Mouse (Mus musculus): Measurements from ENCODE around the gene Lpo. TPM values are rescaled to one million over a fixed set of nuclear protein-coding genes. Genes with fewer than 3 reads are reported as not detected.

Lpo gene
- total and polyA plus RNA-seq, 2 experiments from 2014 or later, result 0.19 TPM; not detected in 1

GRCm38 (mm10) chr11:87778915-87779314, 49.2 kb downstream of the Lpo start:
- H3K4me1 ChIP-seq (ENCODE audit: control insufficient read depth, insufficient read depth), result peaks cover 6% of the 10 kb centered on the region; the same call in 1 of the 2 replicates
- H3K36me3 ChIP-seq (replicated peaks; ENCODE audit: control insufficient read depth, insufficient read depth, low read length), result no peaks in the 10 kb centered on the region
- no peak for DNase-seq (ENCODE audit: low spot score)
- no peaks in the 10 kb centered on the region for H3K9me3 ChIP-seq (replicated peaks; ENCODE audit: control insufficient read depth, low read length)
- no peak overlapping the region for H3K27ac ChIP-seq (ENCODE audit: low read depth)
- H3K4me3 ChIP-seq (ENCODE audit: low read depth, low read length), result peak overlapping the region; percentile 28
- H3K4me2 ChIP-seq (ENCODE audit: low read depth, low read length), result peak overlapping the region; percentile 59
- WGBS, result 41% methylated on average over 12 of the region's 12 CpGs
- ATAC-seq (ENCODE audit: insufficient read depth, low read depth), result no peak
- H3K27me3 ChIP-seq (ENCODE audit: control insufficient read depth, insufficient read depth, low read length), result peaks cover 46% of the 10 kb centered on the region
- H3K9ac ChIP-seq (replicated peaks; ENCODE audit: low read depth, low read length), result peak overlapping the region; percentile 8; the same call in 1 of the 2 replicates
- TF ChIP-seq CTCF (IDR thresholded peaks at IDR 0.05; ENCODE audit: low read depth) (no peak), EP300 (IDR thresholded peaks at IDR 0.05; ENCODE audit: low read depth) (no peak)

- H3K9ac ChIP-seq (replicated peaks; ENCODE audit: low read depth, low read length), result peak overlapping the region; percentile 8; the same call in 1 of the 2 replicates
- peak overlapping the region; percentile 59 for H3K4me2 ChIP-seq (ENCODE audit: low read depth, low read length)
- ATAC-seq (ENCODE audit: insufficient read depth, low read depth), result peak; percentile 62; the same call in 1 of the 2 replicates
- H3K27me3 ChIP-seq (ENCODE audit: control insufficient read depth, insufficient read depth, low read length), result peaks cover 46% of the 10 kb centered on the region
- TF ChIP-seq EP300 (IDR thresholded peaks at IDR 0.05; ENCODE audit: low read depth) (no peak), CTCF (IDR thresholded peaks at IDR 0.05; ENCODE audit: low read depth) (no peak)
- 11% methylated on average over 32 of the region's 32 CpGs for WGBS
- no peak overlapping the region for H3K27ac ChIP-seq (ENCODE audit: low read depth)
- peak overlapping the region; percentile 28 for H3K4me3 ChIP-seq (ENCODE audit: low read depth, low read length)
- no peak for DNase-seq (ENCODE audit: low spot score)
- no peaks in the 10 kb centered on the region for H3K9me3 ChIP-seq (replicated peaks; ENCODE audit: control insufficient read depth, low read length)
- H3K4me1 ChIP-seq (ENCODE audit: control insufficient read depth, insufficient read depth), result peaks cover 6% of the 10 kb centered on the region; the same call in 1 of the 2 replicates
- H3K36me3 ChIP-seq (replicated peaks; ENCODE audit: control insufficient read depth, insufficient read depth, low read length), result no peaks in the 10 kb centered on the region
These were observed 49.9 kb downstream of the Lpo start for GRCm38 (mm10) chr11:87778100-87778765.

- ATAC-seq (ENCODE audit: insufficient read depth, low read depth), result no peak
- no peak overlapping the region for H3K4me2 ChIP-seq (ENCODE audit: low read depth, low read length)
- no peak overlapping the region for H3K27ac ChIP-seq (ENCODE audit: low read depth)
- H3K4me3 ChIP-seq (ENCODE audit: low read depth, low read length), result no peak overlapping the region
- no peak for TF ChIP-seq CTCF (IDR thresholded peaks at IDR 0.05; ENCODE audit: low read depth)
- no peak for TF ChIP-seq EP300 (IDR thresholded peaks at IDR 0.05; ENCODE audit: low read depth)
- no peaks in the 10 kb centered on the region for H3K4me1 ChIP-seq (ENCODE audit: control insufficient read depth, insufficient read depth)
- peaks cover 22% of the 10 kb centered on the region for H3K27me3 ChIP-seq (ENCODE audit: control insufficient read depth, insufficient read depth, low read length)
- DNase-seq (ENCODE audit: low spot score), result no peak
- no peaks in the 10 kb centered on the region for H3K9me3 ChIP-seq (replicated peaks; ENCODE audit: control insufficient read depth, low read length)
- H3K36me3 ChIP-seq (replicated peaks; ENCODE audit: control insufficient read depth, insufficient read depth, low read length), result no peaks in the 10 kb centered on the region
- no peak overlapping the region for H3K9ac ChIP-seq (replicated peaks; ENCODE audit: low read depth, low read length)
- WGBS, result 78% methylated on average over 3 of the region's 3 CpGs
These were observed 55.7 kb downstream of the Lpo start for GRCm38 (mm10) chr11:87772354-87772753.

- H3K4me2 ChIP-seq (ENCODE audit: low read depth, low read length), result no peak overlapping the region
- H3K27me3 ChIP-seq (ENCODE audit: control insufficient read depth, insufficient read depth, low read length), result peaks cover 25% of the 10 kb centered on the region
- H3K4me3 ChIP-seq (ENCODE audit: low read depth, low read length), result no peak overlapping the region
- no peaks in the 10 kb centered on the region for H3K9me3 ChIP-seq (replicated peaks; ENCODE audit: control insufficient read depth, low read length)
- TF ChIP-seq CTCF (IDR thresholded peaks at IDR 0.05; ENCODE audit: low read depth), result peak; percentile 70
- TF ChIP-seq EP300 (IDR thresholded peaks at IDR 0.05; ENCODE audit: low read depth), result no peak
- H3K9ac ChIP-seq (replicated peaks; ENCODE audit: low read depth, low read length), result no peak overlapping the region
- no peak for ATAC-seq (ENCODE audit: insufficient read depth, low read depth)
- H3K4me1 ChIP-seq (ENCODE audit: control insufficient read depth, insufficient read depth), result no peaks in the 10 kb centered on the region
- H3K36me3 ChIP-seq (replicated peaks; ENCODE audit: control insufficient read depth, insufficient read depth, low read length), result no peaks in the 10 kb centered on the region
- no peak overlapping the region for H3K27ac ChIP-seq (ENCODE audit: low read depth)
- 41% methylated on average over 3 of the region's 3 CpGs for WGBS
- DNase-seq (ENCODE audit: low spot score), result no peak
These were observed 57.1 kb downstream of the Lpo start for GRCm38 (mm10) chr11:87770989-87771388.

GRCm38 (mm10) chr11:87768745-87769144, 59.3 kb downstream of the Lpo start:
- Histone ChIP-seq H3K9ac (replicated peaks; ENCODE audit: low read depth, low read length) (no peak overlapping the region), H3K36me3 (replicated peaks; ENCODE audit: control insufficient read depth, insufficient read depth, low read length) (no peaks in the 10 kb centered on the region), H3K4me3 (ENCODE audit: low read depth, low read length) (no peak overlapping the region), H3K27ac (ENCODE audit: low read depth) (no peak overlapping the region), H3K27me3 (ENCODE audit: control insufficient read depth, insufficient read depth, low read length) (peaks cover 47% of the 10 kb centered on the region), H3K4me1 (ENCODE audit: control insufficient read depth, insufficient read depth) (no peaks in the 10 kb centered on the region), H3K9me3 (replicated peaks; ENCODE audit: control insufficient read depth, low read length) (no peaks in the 10 kb centered on the region), H3K4me2 (ENCODE audit: low read depth, low read length) (no peak overlapping the region)
- ATAC-seq (ENCODE audit: insufficient read depth, low read depth) (no peak), DNase-seq (ENCODE audit: low spot score) (no peak)
- TF ChIP-seq EP300 (IDR thresholded peaks at IDR 0.05; ENCODE audit: low read depth) (no peak), CTCF (IDR thresholded peaks at IDR 0.05; ENCODE audit: low read depth) (no peak)
- WGBS, result 74% methylated on average over 4 of the region's 4 CpGs
